Mouse (Mus musculus): Measurements from ENCODE around the gene Cyb561d2.

GRCm38 (mm10) chr9:107510384-107511100 lies 31.5 kb downstream of the Cyb561d2 start:
- no peak for TF ChIP-seq POLR2A (IDR thresholded peaks at IDR 0.05; ENCODE audit: control insufficient read depth in 1 of 2, insufficient read depth in 1 of 2, low read depth in 1 of 2, low read length in 2 of 2, poor library complexity in 1 of 2)
- TF ChIP-seq CHD2 (IDR thresholded peaks at IDR 0.05; ENCODE audit: low read length): no peak
- TF ChIP-seq EP300 (IDR thresholded peaks at IDR 0.05; ENCODE audit: low read depth in 1 of 2, low read length in 2 of 2): no peak
- no peak for TF ChIP-seq GATA1 (IDR thresholded peaks at IDR 0.05; ENCODE audit: low read depth, low read length)

All from MEL (cell line).